Mouse (Mus musculus) limb, embryonic 14.5 days (tissue): ENCODE measurements around the gene Cdk5rap2. TPM values are rescaled to one million over a fixed set of nuclear protein-coding genes. Genes with fewer than 3 reads are reported as not detected.
A peak's percentile ranks its signal among the peaks of the same experiment; 100 is the strongest.

Source experiments
- ATAC-seq: fragments of 200-750 bp; cut with Nextera tagmentation; 2 replicates; pipeline ENCODE4 v1.8.0; 2017; ENCODE audit warnings: low read depth, moderate number of reproducible peaks, moderate TSS enrichment; ENCODE audit not compliant: low FRiP score
- DNase-seq: peaks from one replicate; pipeline ENCODE4 v3.0.0-alpha.2; 2015; ENCODE audit warnings: low spot score
- H3K27ac ChIP-seq: fragments of 300-500 bp; sonication (generic); replicated peaks from 2 replicates; pipeline ENCODE4 v1.5.1; 2014; ENCODE audit warnings: low read depth, mild to moderate bottlenecking, low read length, moderate library complexity, mixed read lengths
- H3K27me3 ChIP-seq: fragments of 300-500 bp; sonication (generic); 2 replicates; pipeline ENCODE4 v1.6.1; 2014; ENCODE audit warnings: low read length, mixed read lengths; ENCODE audit not compliant: control insufficient read depth, insufficient read depth
- H3K36me3 ChIP-seq: fragments of 300-500 bp; sonication (generic); 2 replicates; pipeline ENCODE4 v1.6.1; 2014; ENCODE audit warnings: mild to moderate bottlenecking, low read length, moderate library complexity, mixed read lengths; ENCODE audit not compliant: control insufficient read depth, insufficient read depth
- H3K4me1 ChIP-seq: fragments of 300-500 bp; sonication (generic); 2 replicates; pipeline ENCODE4 v1.6.1; 2014; ENCODE audit warnings: antibody characterized with exemption, low read length, mixed read lengths; ENCODE audit not compliant: control insufficient read depth, insufficient read depth
- H3K4me2 ChIP-seq: fragments of 300-500 bp; sonication (generic); replicated peaks from 2 replicates; pipeline ENCODE4 v1.6.1; 2014; ENCODE audit warnings: low read depth, mild to moderate bottlenecking, low read length, moderate library complexity; ENCODE audit not compliant: severe bottlenecking
- H3K4me3 ChIP-seq: fragments of 300-500 bp; sonication (generic); replicated peaks from 2 replicates; pipeline ENCODE4 v1.5.1; 2014; ENCODE audit warnings: low read length
- H3K9ac ChIP-seq: fragments of 300-500 bp; sonication (generic); 2 replicates; pipeline ENCODE4 v1.6.1; 2014; ENCODE audit warnings: mild to moderate bottlenecking, low read depth, low read length, moderate library complexity; ENCODE audit not compliant: severe bottlenecking
- H3K9me3 ChIP-seq: fragments of 300-500 bp; sonication (generic); 2 replicates; pipeline ENCODE4 v1.6.1; 2016; ENCODE audit warnings: low read length; ENCODE audit not compliant: control insufficient read depth
- POLR2A ChIP-seq: fragments of 200-500 bp; IDR thresholded peaks from 2 replicates; pipeline ENCODE4 v1.8.0; 2012; ENCODE audit warnings: inconsistent platforms, mild to moderate bottlenecking, moderate library complexity, borderline replicate concordance; ENCODE audit not compliant: insufficient read depth, insufficient read length; ENCODE audit errors: extremely low read depth
- WGBS: fragments of 180-500 bp; shearing (Covaris S2); extraction: QIAGEN DNeasy Blood & Tissue Kit; methylation state at CpG from one replicate; pipeline ENCODE4 v1.1.7; 2014; 5-methylcytosine and 5-hydroxymethylcytosine counted together
- polyA plus RNA-seq, 2 experiments: library from polyadenylated mRNA; depleted of rRNA in 1 of 2; stranded (reverse) in 1 of 2; unstranded in 1 of 2; fragments of >200 nt; fragmentation: Nextera tagmentation in 1 of 2; extraction: Ambion mirVana in 1 of 2; gene quantifications; 2 replicates each; pipeline versions ENCODE4 v1.2.1 to v1.2.3; 2012 to 2014

The Cdk5rap2 gene
- polyA plus RNA-seq, 2 experiments = 18.7 to 19.2 TPM

DNA sequence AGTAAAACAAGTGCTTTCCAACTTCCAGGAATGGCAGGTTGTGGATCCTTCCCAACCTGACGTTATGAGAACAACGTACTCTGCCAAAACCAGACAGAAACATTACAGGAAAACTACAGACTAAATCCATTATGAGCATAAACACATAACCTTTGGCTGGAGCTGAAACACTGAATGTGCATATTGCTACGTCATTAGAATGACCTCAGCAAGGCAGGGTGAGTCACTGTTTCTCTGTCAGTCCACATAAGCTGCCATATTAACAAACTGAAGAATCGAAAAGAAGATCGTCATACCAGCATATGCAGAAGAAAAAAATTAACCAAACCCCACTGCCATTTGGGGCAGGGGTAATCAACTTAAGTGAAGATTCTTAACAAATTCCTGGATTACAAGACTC is 24.0 kb downstream of the Cdk5rap2 start:
- Histone ChIP-seq H3K27me3 (no peaks in the 10 kb centered on the region), H3K4me2 (no peak overlapping the region), H3K27ac (no peak overlapping the region), H3K9ac (no peak overlapping the region), H3K36me3 (no peaks in the 10 kb centered on the region), H3K9me3 (no peaks in the 10 kb centered on the region), H3K4me1 (peaks cover 6% of the 10 kb centered on the region; the same call in 1 of the 2 replicates), H3K4me3 (no peak overlapping the region)
- no peak for TF ChIP-seq POLR2A
- ATAC-seq (no peak), DNase-seq (no peak)
- 73% methylated on average over 5 of the region's 5 CpGs for WGBS

DNA sequence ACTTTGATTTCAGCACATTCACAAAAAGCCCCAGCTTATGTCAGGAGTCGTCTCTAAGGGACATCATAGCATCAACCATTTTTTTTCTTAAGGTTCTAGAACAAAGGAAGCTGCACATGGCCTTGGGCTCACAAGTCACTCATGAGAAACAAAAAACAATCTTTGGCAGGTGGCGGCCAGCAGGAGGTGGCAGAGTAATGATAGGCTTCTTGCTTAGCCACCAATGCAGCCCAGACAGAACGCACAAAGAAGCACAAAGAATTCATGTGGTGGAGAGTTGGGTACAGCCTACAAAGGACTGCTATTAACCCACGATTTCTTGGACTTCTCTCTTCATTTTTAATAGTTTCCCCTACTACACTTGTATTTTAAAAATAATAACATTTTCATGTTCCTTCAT is 32.9 kb downstream of the Cdk5rap2 start:
- H3K9ac ChIP-seq = no peak overlapping the region
- WGBS = 78% methylated on average over 4 of the region's 4 CpGs

DNA sequence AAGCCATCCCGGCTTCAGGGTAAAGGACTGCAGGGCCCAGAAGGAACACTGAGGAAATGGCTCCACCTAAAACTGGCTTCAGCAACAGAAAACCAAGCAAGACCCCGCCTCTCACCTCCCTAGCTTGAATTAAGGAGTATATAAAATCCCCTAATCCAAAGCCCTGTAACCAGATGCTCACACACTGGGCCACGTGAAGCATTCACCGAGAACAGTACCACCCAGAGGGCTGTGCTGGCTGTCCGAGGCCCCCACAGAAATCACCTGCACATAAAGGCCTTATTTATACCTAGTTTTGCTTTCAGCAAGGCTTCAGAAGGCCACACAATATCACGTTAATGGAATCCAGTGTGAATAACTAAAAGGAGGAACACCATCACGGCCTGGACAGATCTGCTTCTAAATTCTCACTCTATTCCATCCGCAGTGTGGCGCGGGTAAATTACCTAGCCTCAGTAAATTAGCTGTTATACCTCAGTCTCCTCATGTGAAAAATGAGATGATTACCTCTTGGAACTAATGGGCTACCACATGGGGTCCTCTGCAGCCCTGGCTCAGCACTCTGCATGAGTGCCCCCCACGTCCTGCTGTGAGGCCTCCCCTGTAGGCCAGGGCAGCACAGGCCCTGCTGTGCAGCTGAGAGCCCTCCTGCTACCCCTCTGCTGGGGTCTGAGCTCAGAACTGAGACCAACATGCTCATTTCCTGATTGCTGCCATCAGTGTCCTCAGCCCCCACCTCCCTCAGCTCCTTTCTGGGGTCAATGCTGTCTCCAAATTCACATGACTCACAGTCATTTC is 45.0 kb downstream of the Cdk5rap2 start:
- Histone ChIP-seq H3K9me3 (no peaks in the 10 kb centered on the region), H3K27me3 (no peaks in the 10 kb centered on the region), H3K4me3 (no peak overlapping the region), H3K4me1 (no peaks in the 10 kb centered on the region), H3K36me3 (peaks cover 16% of the 10 kb centered on the region), H3K4me2 (no peak overlapping the region), H3K27ac (no peak overlapping the region), H3K9ac (no peak overlapping the region)
- ATAC-seq (no peak), DNase-seq (no peak)
- WGBS = 50% methylated on average over 11 of the region's 11 CpGs
- TF ChIP-seq POLR2A = no peak

More for the DNA sequence above, 32.9 kb downstream of the Cdk5rap2 start:
- no peak overlapping the region for H3K27ac ChIP-seq
- ATAC-seq = no peak
- H3K4me1 ChIP-seq = no peaks in the 10 kb centered on the region
- no peak for TF ChIP-seq POLR2A
- H3K27me3 ChIP-seq = no peaks in the 10 kb centered on the region
- H3K36me3 ChIP-seq = no peaks in the 10 kb centered on the region
- H3K4me3 ChIP-seq = no peak overlapping the region
- H3K9me3 ChIP-seq = no peaks in the 10 kb centered on the region
- no peak overlapping the region for H3K4me2 ChIP-seq
- DNase-seq = no peak

DNA sequence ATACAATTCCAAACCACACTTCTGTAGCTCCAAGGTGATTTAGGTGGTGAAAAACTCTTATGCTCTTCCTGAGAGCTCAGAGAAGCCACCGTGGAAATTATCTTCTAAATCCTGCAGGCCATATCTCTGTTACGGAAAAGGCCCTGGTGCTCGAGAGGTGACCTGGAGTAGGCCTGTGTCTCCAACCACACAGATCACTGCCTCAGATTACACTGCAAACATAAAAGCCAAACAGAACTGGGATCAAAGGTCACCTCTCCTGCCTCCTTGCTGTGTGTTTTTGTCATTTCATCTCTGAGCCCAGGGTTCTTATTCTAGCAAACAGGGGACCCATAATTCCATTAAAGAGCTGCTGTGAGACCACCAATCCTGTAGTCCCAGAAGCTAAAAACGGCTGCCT is 48.9 kb downstream of the Cdk5rap2 start:
- Histone ChIP-seq H3K36me3 (peaks cover 47% of the 10 kb centered on the region), H3K27me3 (no peaks in the 10 kb centered on the region), H3K4me2 (no peak overlapping the region), H3K4me3 (no peak overlapping the region), H3K27ac (no peak overlapping the region), H3K9ac (no peak overlapping the region), H3K9me3 (no peaks in the 10 kb centered on the region), H3K4me1 (no peaks in the 10 kb centered on the region)
- 76% methylated on average over 4 of the region's 4 CpGs for WGBS
- DNase-seq (no peak), ATAC-seq (no peak)
- no peak for TF ChIP-seq POLR2A

DNA sequence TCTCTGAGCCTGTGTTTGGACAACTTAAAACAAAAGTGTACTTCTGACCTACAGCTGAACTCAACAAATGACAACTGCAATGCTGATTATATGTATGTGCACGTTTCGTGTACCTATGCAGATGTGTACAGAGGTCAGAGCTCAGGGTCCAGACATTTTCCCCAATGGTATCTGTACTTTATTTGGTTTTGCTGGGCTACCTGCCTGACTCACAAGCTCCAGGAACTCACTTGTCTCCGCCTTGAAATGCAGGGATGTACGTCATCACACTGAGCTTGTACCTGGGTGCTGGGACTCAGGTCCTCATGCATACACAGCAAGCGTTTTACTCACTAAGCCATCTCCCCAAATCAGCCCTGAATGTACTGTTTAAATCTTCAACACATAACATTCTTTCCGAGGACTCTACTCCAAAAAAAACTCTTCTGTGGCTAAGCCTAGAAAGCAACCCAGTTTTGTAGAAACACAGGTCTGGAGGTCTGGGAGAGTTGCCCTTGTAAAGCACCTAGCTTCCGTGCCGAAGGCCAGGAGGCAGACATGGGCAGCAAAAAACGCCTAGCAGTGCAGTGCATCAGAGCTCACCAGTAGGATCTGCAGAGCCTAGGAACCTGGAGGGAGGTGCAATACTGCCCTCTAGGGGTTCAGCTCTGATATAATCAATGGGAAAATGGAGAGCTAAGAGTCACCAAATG is 54.4 kb downstream of the Cdk5rap2 start:
- Histone ChIP-seq H3K4me2 (no peak overlapping the region), H3K4me3 (no peak overlapping the region), H3K27me3 (no peaks in the 10 kb centered on the region), H3K4me1 (no peaks in the 10 kb centered on the region), H3K9ac (no peak overlapping the region), H3K36me3 (peaks cover 73% of the 10 kb centered on the region), H3K27ac (no peak overlapping the region), H3K9me3 (no peaks in the 10 kb centered on the region)
- peak; percentile 72 for DNase-seq
- TF ChIP-seq POLR2A = no peak
- WGBS = 67% methylated on average over 9 of the region's 9 CpGs
- ATAC-seq = peak; percentile 69
